ENCODE assay signal across 8 mouse cellular contexts in the genomic region with DNA sequence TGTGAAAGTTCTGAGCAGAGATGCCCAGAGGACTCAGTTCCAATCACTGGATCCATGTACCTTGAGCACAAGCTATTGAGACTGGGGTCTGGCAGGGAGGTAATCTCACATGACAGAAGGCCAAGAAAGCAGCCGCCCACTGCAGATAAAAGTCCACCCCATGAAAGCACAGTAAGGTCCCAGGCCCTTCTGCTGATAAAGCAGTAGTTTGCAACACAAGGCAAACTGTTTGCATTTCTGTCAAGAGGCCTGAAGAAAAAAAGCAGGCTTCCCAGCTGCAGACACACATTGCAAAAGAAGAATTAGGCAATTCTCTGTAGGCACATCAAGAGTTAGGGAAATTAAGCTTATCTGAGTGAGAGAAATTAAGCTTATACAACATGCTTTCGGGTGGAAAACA. TPM values are rescaled to one million over a fixed set of nuclear protein-coding genes. Genes with fewer than 3 reads are reported as not detected.
DNase-seq lines count a peak whose midpoint lies in the region; ATAC-seq and TF ChIP-seq lines count a peak whose summit lies in the region.

No protein-coding gene starts in this region.

- H3K9me3 ChIP-seq in forebrain, embryonic 16.5 days (ENCODE audit: control insufficient read depth, low read length), result no peaks in the 10 kb centered on the region
- H3K9me3 ChIP-seq in forebrain, postnatal 0 days (ENCODE audit: low read length), result no peaks in the 10 kb centered on the region
- H3K9me3 ChIP-seq in liver, embryonic 14.5 days (ENCODE audit: control insufficient read depth, low read length), result no peaks in the 10 kb centered on the region

- TF ChIP-seq CTCF in forebrain, postnatal 0 days (IDR thresholded peaks at IDR 0.05; ENCODE audit: low read depth), result no peak
- no peak for TF ChIP-seq CTCF in cortical plate, adult 2 months (IDR thresholded peaks at IDR 0.05; ENCODE audit: extremely low read depth, insufficient read depth, low read length)
- no peak for TF ChIP-seq CTCF in liver, embryonic 14.5 days (IDR thresholded peaks at IDR 0.05; ENCODE audit: low read depth)

- no peaks in the 10 kb centered on the region for H3K36me3 ChIP-seq in forebrain, embryonic 16.5 days (ENCODE audit: control insufficient read depth, insufficient read depth)
- peaks cover 9% of the 10 kb centered on the region for H3K36me3 ChIP-seq in forebrain, postnatal 0 days (ENCODE audit: insufficient read depth)
- H3K36me3 ChIP-seq in liver, embryonic 14.5 days (replicated peaks; ENCODE audit: control insufficient read depth, insufficient read depth, low read depth), result no peaks in the 10 kb centered on the region; the same call in none of the 2 replicates

- 0 out of 2 replicates have a peak, but pooled peaks have one; percentile 10 for ATAC-seq in forebrain, embryonic 16.5 days
- ATAC-seq in forebrain, postnatal 0 days, result no peak
- ATAC-seq in liver, embryonic 14.5 days (ENCODE audit: insufficient read depth), result peak; percentile 83

- H3K9ac ChIP-seq in forebrain, embryonic 16.5 days (replicated peaks; ENCODE audit: low read depth, low read length), result no peak overlapping the region
- no peak overlapping the region for H3K9ac ChIP-seq in forebrain, postnatal 0 days
- peak overlapping the region; percentile 67 for H3K9ac ChIP-seq in liver, embryonic 14.5 days (replicated peaks)

- peak; percentile 98 for TF ChIP-seq EP300 in liver, embryonic 14.5 days (IDR thresholded peaks at IDR 0.05; ENCODE audit: low read depth)

- whole genome bisulfite sequencing in forebrain, embryonic 16.5 days, result 56% methylated on average over 2 of the region's 2 CpGs
- WGBS in forebrain, postnatal 0 days, result 43% methylated on average over 2 of the region's 2 CpGs
- WGBS in liver, embryonic 14.5 days (ENCODE audit: insufficient replicate concordance), result 1% methylated on average over 2 of the region's 2 CpGs

- no peak overlapping the region for H3K4me2 ChIP-seq in forebrain, embryonic 16.5 days (ENCODE audit: low read length)
- H3K4me2 ChIP-seq in forebrain, postnatal 0 days (ENCODE audit: low read depth), result no peak overlapping the region
- H3K4me2 ChIP-seq in liver, embryonic 14.5 days (ENCODE audit: low read depth), result peak overlapping the region; percentile 79

- no peak overlapping the region for H3K4me3 ChIP-seq in forebrain, embryonic 16.5 days (replicated peaks; ENCODE audit: low read length)
- H3K4me3 ChIP-seq in forebrain, postnatal 0 days (ENCODE audit: low read depth, low read length), result no peak overlapping the region
- H3K4me3 ChIP-seq in cortical plate, adult 2 months (ENCODE audit: insufficient read depth, low read length), result no peak overlapping the region
- peak overlapping the region in 1 of 2 experiments; percentile 27; a peak in 3 of 4 replicates for H3K4me3 ChIP-seq in liver, embryonic 14.5 days (ENCODE audit: insufficient read depth in 1 of 2, low read depth in 2 of 2, low read length in 2 of 2)

- no peak for DNase-seq in forebrain, postnatal 0 days
- DNase-seq in 3T3-L1 (ENCODE audit: low read depth, low spot score), result peak; percentile 57
- DNase-seq in liver, embryonic 14.5 days (ENCODE audit: low read depth in 3 of 3, low spot score in 3 of 3), result peak; percentile 83 to 88 (median 88)
- DNase-seq in frontal cortex, postnatal 14 days (ENCODE audit: low spot score in 2 of 2), result no peak
- no peak for DNase-seq in cerebellum, adult 11 months
- no peak for DNase-seq in layer of hippocampus, adult 9-11 months

- no peaks in the 10 kb centered on the region for H3K27me3 ChIP-seq in forebrain, embryonic 16.5 days (replicated peaks; ENCODE audit: control insufficient read depth, insufficient read depth, low read length)
- no peaks in the 10 kb centered on the region for H3K27me3 ChIP-seq in forebrain, postnatal 0 days (ENCODE audit: insufficient read depth, low read length)
- H3K27me3 ChIP-seq in liver, embryonic 14.5 days (ENCODE audit: control insufficient read depth, insufficient read depth, low read length), result no peaks in the 10 kb centered on the region

- H3K27ac ChIP-seq in forebrain, embryonic 16.5 days (ENCODE audit: low read length), result peak overlapping the region; percentile 35
- no peak overlapping the region for H3K27ac ChIP-seq in forebrain, postnatal 0 days (ENCODE audit: low read depth, low read length)
- H3K27ac ChIP-seq in cortical plate, adult 2 months (ENCODE audit: insufficient read depth, low read length), result peak overlapping the region; percentile 60; the same call in 1 of the 2 replicates
- H3K27ac ChIP-seq in liver, embryonic 14.5 days, result peak overlapping the region; percentile 95

- no peak for TF ChIP-seq POLR2A in cortical plate, adult 2 months (IDR thresholded peaks at IDR 0.05; ENCODE audit: extremely low read depth, insufficient read depth, low read length)

- H3K4me1 ChIP-seq in forebrain, embryonic 16.5 days (replicated peaks; ENCODE audit: control insufficient read depth, insufficient read depth, low read length), result peaks cover 12% of the 10 kb centered on the region
- peaks cover 7% of the 10 kb centered on the region; the same call in 1 of the 2 replicates for H3K4me1 ChIP-seq in forebrain, postnatal 0 days (ENCODE audit: insufficient read depth)
- H3K4me1 ChIP-seq in cortical plate, adult 2 months (ENCODE audit: control insufficient read depth, insufficient read depth, low read length), result peaks cover 7% of the 10 kb centered on the region
- H3K4me1 ChIP-seq in liver, embryonic 14.5 days (replicated peaks; ENCODE audit: control insufficient read depth in 2 of 2, insufficient read depth in 2 of 2, low read length in 1 of 2), result peaks cover 86 to 88% of the 10 kb centered on the region in 2 experiments

RNA-seq across cellular contexts. Expression of gene Rnf216, which starts 54.6 kb away (rescaled TPM):
- 36.5 and 43.0 TPM in 2 replicates for polyA plus RNA-seq in forebrain, embryonic 16.5 days (2015; fragmentation: Nextera tagmentation; extraction: Ambion mirVana)
- 35.2 and 41.0 TPM in 2 replicates for total RNA-seq in forebrain, postnatal 0 days (2014; rRNA removed)
- polyA plus RNA-seq in forebrain, postnatal 0 days (2015; fragmentation: Nextera tagmentation; extraction: Ambion mirVana), result 25.9 and 29.3 TPM in 2 replicates
- 27.7 and 28.5 TPM in 2 replicates for polyA plus RNA-seq in cortical plate, adult 2 months (2012; rRNA removed)
- 8.7 and 9.7 TPM in 2 replicates for polyA plus RNA-seq in liver, embryonic 14.5 days (2012; rRNA removed)
- 10.8 and 12.3 TPM in 2 replicates for polyA plus RNA-seq in liver, embryonic 14.5 days (2014; fragmentation: Nextera tagmentation; extraction: Ambion mirVana)

Comparison
In these comparisons a context has a peak if more than half of its experiments do, and no peak if none do; other contexts are left out.
1. DNase-seq: peak in 3T3-L1 (single experiment) and liver, embryonic 14.5 days (3 of 3); none in forebrain, postnatal 0 days (single experiment), frontal cortex, postnatal 14 days (0 of 2), cerebellum, adult 11 months (single experiment) and layer of hippocampus, adult 9-11 months (single experiment).